Comparison of ENCODE assay signal across 15 mouse cellular contexts in the genomic region with DNA sequence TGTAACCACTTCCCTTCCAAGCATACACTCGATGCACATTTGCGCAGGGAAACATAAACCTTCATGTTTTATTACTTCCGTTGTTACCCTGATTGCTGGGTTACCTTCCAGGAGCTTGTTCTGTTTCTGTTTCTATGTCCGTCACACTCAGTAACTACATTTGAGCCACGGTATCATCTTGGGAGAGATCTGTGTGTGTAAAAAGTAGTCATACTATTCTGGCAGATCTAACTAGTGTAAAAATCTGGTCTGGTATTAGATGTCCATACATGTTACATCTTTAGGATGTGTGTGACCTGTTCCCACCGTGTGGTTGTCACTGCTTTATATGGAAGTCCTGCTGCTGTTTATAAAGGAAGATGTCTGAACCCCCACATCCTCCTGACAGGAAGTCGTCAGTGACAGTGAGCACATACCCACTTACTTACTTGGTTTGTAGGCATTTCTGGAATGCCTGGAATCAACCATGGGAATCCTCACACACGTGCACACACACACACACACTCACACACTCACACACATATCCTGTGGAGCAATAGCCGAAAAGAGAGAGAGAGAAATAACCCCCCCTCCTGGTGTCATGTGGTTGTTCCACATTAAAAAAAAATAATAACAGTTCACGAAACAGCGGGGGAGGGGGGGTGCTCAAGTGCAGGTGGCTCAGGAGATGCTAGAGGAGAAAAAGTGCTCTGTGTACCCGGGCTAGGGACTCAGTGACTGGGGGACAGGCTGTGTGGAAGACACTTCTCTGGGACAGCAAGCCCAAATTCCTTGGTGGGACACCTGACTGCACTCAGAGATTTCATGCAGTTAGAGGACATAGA.
DNase-seq lines count a peak whose midpoint lies in the region; ATAC-seq lines count a peak whose summit lies in the region.
"Had no signal": no experiment of that assay in that cellular context is flagged by ENCODE, and none has a peak within 500 bp of the region (broad histone marks: within the 10 kb centered on the region; RNA-seq: fewer than 3 reads in every experiment).

No protein-coding gene starts in this region.

- no peak overlapping the region for H3K4me3 ChIP-seq in intestine, embryonic 14.5 days (ENCODE audit: low read depth, low read length)
- H3K4me3 ChIP-seq in intestine, embryonic 15.5 days (replicated peaks): no peak overlapping the region

- no peak overlapping the region for H3K9ac ChIP-seq in intestine, embryonic 14.5 days (ENCODE audit: low read length)
- no peak overlapping the region for H3K9ac ChIP-seq in intestine, embryonic 15.5 days

- DNase-seq in intestine, embryonic 14.5 days (ENCODE audit: low spot score): no peak
- peak; percentile 35 for DNase-seq in 3T3-L1 (ENCODE audit: low read depth, low spot score)
- DNase-seq in adrenal gland, adult (ENCODE audit: inconsistent age in 2 of 2, low spot score in 1 of 2): no peak
- DNase-seq in frontal cortex, postnatal 36 days (ENCODE audit: low spot score in 2 of 2): no peak
- DNase-seq in layer of hippocampus, postnatal 36 days: no peak
- DNase-seq: adrenal gland, adult 8-10 months; gastrocnemius, postnatal 36 days; left cerebral cortex, postnatal 4 days; lung, adult 18-20 months had no signal

- peaks cover 31% of the 10 kb centered on the region for H3K36me3 ChIP-seq in intestine, embryonic 14.5 days (ENCODE audit: control insufficient read depth, insufficient read depth, low read length)
- H3K36me3 ChIP-seq in intestine, embryonic 15.5 days: peaks cover 2% of the 10 kb centered on the region; the same call in 1 of the 2 replicates

- no peaks in the 10 kb centered on the region for H3K4me1 ChIP-seq in intestine, embryonic 14.5 days (replicated peaks; ENCODE audit: control insufficient read depth, insufficient read depth, low read length)
- H3K4me1 ChIP-seq in intestine, embryonic 15.5 days (replicated peaks): no peaks in the 10 kb centered on the region

- H3K27me3 ChIP-seq in intestine, embryonic 14.5 days (replicated peaks; ENCODE audit: control insufficient read depth, insufficient read depth, low read length): no peaks in the 10 kb centered on the region
- no peaks in the 10 kb centered on the region for H3K27me3 ChIP-seq in intestine, embryonic 15.5 days (replicated peaks)

- no peak overlapping the region for H3K4me2 ChIP-seq in intestine, embryonic 14.5 days (ENCODE audit: low read length)
- H3K4me2 ChIP-seq in intestine, embryonic 15.5 days (replicated peaks): no peak overlapping the region

- 47% methylated on average over 12 of the region's 12 CpGs for WGBS in intestine, embryonic 14.5 days
- 50% methylated on average over 12 of the region's 12 CpGs for WGBS in intestine, embryonic 15.5 days

- no peak overlapping the region for H3K27ac ChIP-seq in intestine, embryonic 14.5 days (ENCODE audit: low read depth)
- no peak overlapping the region for H3K27ac ChIP-seq in intestine, embryonic 15.5 days

- no peaks in the 10 kb centered on the region for H3K9me3 ChIP-seq in intestine, embryonic 14.5 days (ENCODE audit: control insufficient read depth, low read length)
- no peaks in the 10 kb centered on the region for H3K9me3 ChIP-seq in intestine, embryonic 15.5 days
- H3K9me3 ChIP-seq: G1E had no signal

- 0 out of 2 replicates have a peak, but pooled peaks have one; percentile 43 for ATAC-seq in intestine, embryonic 14.5 days (replicated peaks; ENCODE audit: low FRiP score, low TSS enrichment, low read depth)
- no peak for ATAC-seq in intestine, embryonic 15.5 days
- ATAC-seq in CD4-positive, CD25-positive, alpha-beta regulatory T cell, adult 4 months: peak; percentile 82
- ATAC-seq in megakaryocyte progenitor cell, adult 5-6 weeks (replicated peaks; ENCODE audit: poor library complexity): peak; percentile 27
- ATAC-seq: forebrain, embryonic 14.5 days; midbrain, embryonic 16.5 days had no signal
